Mouse (Mus musculus): ENCODE results near the gene Wdr60. TPM values are rescaled to one million over a fixed set of nuclear protein-coding genes. Genes with fewer than 3 reads are reported as not detected.

Wdr60 gene
- polyA plus RNA-seq, 1 experiment from 2014 or later, result 32.7 TPM

GRCm38 (mm10) chr12:116264756-116265155 is 1.9 kb upstream of the Wdr60 start:
- Histone ChIP-seq H3K27ac (no peak overlapping the region), H3K27me3 (no peaks in the 10 kb centered on the region), H3K36me3 (no peaks in the 10 kb centered on the region), H3K9me3 (no peaks in the 10 kb centered on the region), H3K4me2 (replicated peaks) (no peak overlapping the region), H3K4me1 (0 out of 2 replicates have a peak, but pooled peaks cover 7% of the 10 kb centered on the region), H3K9ac (no peak overlapping the region), H3K4me3 (no peak overlapping the region)
- WGBS, result 85% methylated on average over 2 of the region's 2 CpGs
- no peak for ATAC-seq (ENCODE audit: low FRiP score, low read depth)

GRCm38 (mm10) chr12:116258321-116258720 is 4.5 kb downstream of the Wdr60 start:
- Histone ChIP-seq H3K4me1 (0 out of 2 replicates have a peak, but pooled peaks cover 7% of the 10 kb centered on the region), H3K9ac (no peak overlapping the region), H3K4me2 (replicated peaks) (no peak overlapping the region), H3K27me3 (no peaks in the 10 kb centered on the region), H3K36me3 (peaks cover 24% of the 10 kb centered on the region), H3K4me3 (no peak overlapping the region), H3K27ac (no peak overlapping the region), H3K9me3 (no peaks in the 10 kb centered on the region)
- ATAC-seq (ENCODE audit: low FRiP score, low read depth), result no peak
- 78% methylated on average over 2 of the region's 2 CpGs for WGBS

GRCm38 (mm10) chr12:116255636-116256035 is 7.2 kb downstream of the Wdr60 start:
- Histone ChIP-seq H3K4me1 (no peaks in the 10 kb centered on the region), H3K27me3 (no peaks in the 10 kb centered on the region), H3K4me3 (no peak overlapping the region), H3K9me3 (no peaks in the 10 kb centered on the region), H3K9ac (no peak overlapping the region), H3K27ac (no peak overlapping the region), H3K4me2 (replicated peaks) (no peak overlapping the region), H3K36me3 (peaks cover 33% of the 10 kb centered on the region)
- no peak for ATAC-seq (ENCODE audit: low FRiP score, low read depth)
- 91% methylated on average over 11 of the region's 11 CpGs for WGBS

- Histone ChIP-seq H3K4me1 (no peaks in the 10 kb centered on the region), H3K4me3 (no peak overlapping the region), H3K9me3 (no peaks in the 10 kb centered on the region), H3K9ac (no peak overlapping the region), H3K27ac (no peak overlapping the region), H3K4me2 (replicated peaks) (no peak overlapping the region), H3K36me3 (peaks cover 33% of the 10 kb centered on the region), H3K27me3 (no peaks in the 10 kb centered on the region)
- no peak for ATAC-seq (ENCODE audit: low FRiP score, low read depth)
- WGBS, result 67% methylated on average over 8 of the region's 8 CpGs
Observed at GRCm38 (mm10) chr12:116254652-116255051, 8.2 kb downstream of the Wdr60 start.

GRCm38 (mm10) chr12:116244601-116245000 is 18.2 kb downstream of the Wdr60 start:
- Histone ChIP-seq H3K4me1 (no peaks in the 10 kb centered on the region), H3K27me3 (no peaks in the 10 kb centered on the region), H3K36me3 (peaks cover 69% of the 10 kb centered on the region), H3K9ac (no peak overlapping the region), H3K4me3 (no peak overlapping the region), H3K9me3 (no peaks in the 10 kb centered on the region), H3K27ac (no peak overlapping the region), H3K4me2 (replicated peaks) (no peak overlapping the region)
- no peak for ATAC-seq (ENCODE audit: low FRiP score, low read depth)
- 84% methylated on average over 1 of the region's 1 CpGs for WGBS

- H3K4me3 ChIP-seq, result no peak overlapping the region
- H3K27me3 ChIP-seq, result no peaks in the 10 kb centered on the region
- WGBS, result 80% methylated on average over 3 of the region's 3 CpGs
- H3K9me3 ChIP-seq, result no peaks in the 10 kb centered on the region
- no peak for ATAC-seq (ENCODE audit: low FRiP score, low read depth)
- H3K9ac ChIP-seq, result no peak overlapping the region
- H3K36me3 ChIP-seq, result peaks cover 38% of the 10 kb centered on the region
- no peaks in the 10 kb centered on the region for H3K4me1 ChIP-seq
- no peak overlapping the region for H3K27ac ChIP-seq
- no peak overlapping the region for H3K4me2 ChIP-seq (replicated peaks)
Observed at GRCm38 (mm10) chr12:116238803-116239202, 24.0 kb downstream of the Wdr60 start.

GRCm38 (mm10) chr12:116238370-116238769 is 24.5 kb downstream of the Wdr60 start:
- Histone ChIP-seq H3K27ac (no peak overlapping the region), H3K4me2 (replicated peaks) (no peak overlapping the region), H3K9me3 (no peaks in the 10 kb centered on the region), H3K4me3 (no peak overlapping the region), H3K36me3 (peaks cover 35% of the 10 kb centered on the region), H3K4me1 (no peaks in the 10 kb centered on the region), H3K9ac (no peak overlapping the region), H3K27me3 (no peaks in the 10 kb centered on the region)
- no peak for ATAC-seq (ENCODE audit: low FRiP score, low read depth)

GRCm38 (mm10) chr12:116236658-116237057 is 26.2 kb downstream of the Wdr60 start:
- peaks cover 22% of the 10 kb centered on the region for H3K36me3 ChIP-seq
- no peaks in the 10 kb centered on the region for H3K9me3 ChIP-seq
- ATAC-seq (ENCODE audit: low FRiP score, low read depth), result no peak
- no peak overlapping the region for H3K27ac ChIP-seq
- H3K4me2 ChIP-seq (replicated peaks), result no peak overlapping the region
- 0 out of 2 replicates have a peak, but pooled peaks cover 2% of the 10 kb centered on the region for H3K4me1 ChIP-seq
- H3K9ac ChIP-seq, result no peak overlapping the region
- H3K4me3 ChIP-seq, result no peak overlapping the region
- WGBS, result 83% methylated on average over 3 of the region's 3 CpGs
- H3K27me3 ChIP-seq, result no peaks in the 10 kb centered on the region

GRCm38 (mm10) chr12:116235356-116235755 is 27.5 kb downstream of the Wdr60 start:
- Histone ChIP-seq H3K9me3 (no peaks in the 10 kb centered on the region), H3K4me3 (no peak overlapping the region), H3K4me1 (0 out of 2 replicates have a peak, but pooled peaks cover 3% of the 10 kb centered on the region), H3K36me3 (peaks cover 11% of the 10 kb centered on the region), H3K4me2 (replicated peaks) (no peak overlapping the region), H3K9ac (no peak overlapping the region), H3K27ac (no peak overlapping the region), H3K27me3 (no peaks in the 10 kb centered on the region)
- WGBS, result 79% methylated on average over 4 of the region's 4 CpGs
- no peak for ATAC-seq (ENCODE audit: low FRiP score, low read depth)

GRCm38 (mm10) chr12:116232061-116232460 is 30.8 kb downstream of the Wdr60 start:
- Histone ChIP-seq H3K36me3 (peaks cover 15% of the 10 kb centered on the region), H3K4me2 (replicated peaks) (no peak overlapping the region), H3K27ac (no peak overlapping the region), H3K4me3 (no peak overlapping the region), H3K27me3 (no peaks in the 10 kb centered on the region), H3K9me3 (no peaks in the 10 kb centered on the region), H3K9ac (no peak overlapping the region), H3K4me1 (0 out of 2 replicates have a peak, but pooled peaks cover 3% of the 10 kb centered on the region)
- ATAC-seq (ENCODE audit: low FRiP score, low read depth), result no peak
- 74% methylated on average over 1 of the region's 1 CpGs for WGBS

GRCm38 (mm10) chr12:116231612-116232011 is 31.2 kb downstream of the Wdr60 start:
- no peak for ATAC-seq (ENCODE audit: low FRiP score, low read depth)
- Histone ChIP-seq H3K9me3 (no peaks in the 10 kb centered on the region), H3K4me1 (0 out of 2 replicates have a peak, but pooled peaks cover 3% of the 10 kb centered on the region), H3K27ac (no peak overlapping the region), H3K36me3 (peaks cover 18% of the 10 kb centered on the region), H3K4me3 (no peak overlapping the region), H3K4me2 (replicated peaks) (no peak overlapping the region), H3K27me3 (no peaks in the 10 kb centered on the region), H3K9ac (no peak overlapping the region)
- WGBS, result 63% methylated on average over 12 of the region's 12 CpGs

GRCm38 (mm10) chr12:116229451-116229850 is 33.4 kb downstream of the Wdr60 start:
- Histone ChIP-seq H3K4me2 (replicated peaks) (no peak overlapping the region), H3K36me3 (peaks cover 36% of the 10 kb centered on the region), H3K4me3 (no peak overlapping the region), H3K27ac (no peak overlapping the region), H3K27me3 (no peaks in the 10 kb centered on the region), H3K4me1 (0 out of 2 replicates have a peak, but pooled peaks cover 3% of the 10 kb centered on the region), H3K9me3 (no peaks in the 10 kb centered on the region), H3K9ac (no peak overlapping the region)
- WGBS, result 78% methylated on average over 3 of the region's 3 CpGs
- no peak for ATAC-seq (ENCODE audit: low FRiP score, low read depth)

- ATAC-seq (ENCODE audit: low FRiP score, low read depth), result no peak
- WGBS, result 81% methylated on average over 10 of the region's 10 CpGs
- H3K27ac ChIP-seq, result no peak overlapping the region
Observed at GRCm38 (mm10) chr12:116226289-116227057, 36.3 kb downstream of the Wdr60 start.

More at GRCm38 (mm10) chr12:116226289-116227057, 36.3 kb downstream of the Wdr60 start:
- no peaks in the 10 kb centered on the region for H3K27me3 ChIP-seq
- no peak overlapping the region for H3K9ac ChIP-seq
- no peak overlapping the region for H3K4me3 ChIP-seq
- peaks cover 50% of the 10 kb centered on the region for H3K36me3 ChIP-seq
- no peak overlapping the region for H3K4me2 ChIP-seq (replicated peaks)
- no peaks in the 10 kb centered on the region for H3K4me1 ChIP-seq
- H3K9me3 ChIP-seq, result no peaks in the 10 kb centered on the region
